Comparison of ENCODE assay signal across 8 mouse cellular contexts in genomic region chr9:20492527-20493233, GRCm38 (mm10). TPM values are rescaled to one million over a fixed set of nuclear protein-coding genes. Genes with fewer than 3 reads are reported as not detected.
A peak's percentile ranks its signal among the peaks of the same experiment; 100 is the strongest.
DNase-seq lines count a peak whose midpoint lies in the region; ATAC-seq lines count a peak whose summit lies in the region.

Gene Zfp426 (minus strand): TSS chr9:20492746.

- no peaks in the 10 kb centered on the region for H3K27me3 ChIP-seq in forebrain, embryonic 10.5 days (ENCODE audit: poor library complexity, severe bottlenecking)
- no peaks in the 10 kb centered on the region for H3K27me3 ChIP-seq in heart, embryonic 16.5 days (ENCODE audit: control insufficient read depth, insufficient read depth, low read length)
- no peaks in the 10 kb centered on the region for H3K27me3 ChIP-seq in liver, embryonic 15.5 days
- H3K27me3 ChIP-seq in neural tube, embryonic 12.5 days (replicated peaks): no peaks in the 10 kb centered on the region

- ATAC-seq in CD4-positive, CD25-positive, alpha-beta regulatory T cell, adult 4 months: peak; percentile 96
- peak; percentile 94 for ATAC-seq in heart, embryonic 16.5 days (replicated peaks; ENCODE audit: extremely low read depth, insufficient read depth, low FRiP score)
- peak; percentile 95 for ATAC-seq in liver, embryonic 15.5 days (ENCODE audit: insufficient read depth)
- ATAC-seq in neural tube, embryonic 12.5 days (ENCODE audit: low FRiP score, low read depth): peak; percentile 95

- peaks cover 25% of the 10 kb centered on the region for H3K4me1 ChIP-seq in forebrain, embryonic 10.5 days
- peaks cover 12% of the 10 kb centered on the region for H3K4me1 ChIP-seq in heart, embryonic 16.5 days (ENCODE audit: control insufficient read depth, insufficient read depth, low read length)
- H3K4me1 ChIP-seq in liver, embryonic 15.5 days (replicated peaks): peaks cover 34% of the 10 kb centered on the region
- H3K4me1 ChIP-seq in neural tube, embryonic 12.5 days: peaks cover 26% of the 10 kb centered on the region; the same call in 1 of the 2 replicates

- no peaks in the 10 kb centered on the region for H3K9me3 ChIP-seq in forebrain, embryonic 10.5 days
- H3K9me3 ChIP-seq in heart, embryonic 16.5 days (replicated peaks; ENCODE audit: control insufficient read depth, low read length): no peaks in the 10 kb centered on the region
- H3K9me3 ChIP-seq in liver, embryonic 15.5 days (replicated peaks): no peaks in the 10 kb centered on the region
- no peaks in the 10 kb centered on the region for H3K9me3 ChIP-seq in neural tube, embryonic 12.5 days

- DNase-seq in c-Kit-negative CD71-positive TER-119-positive erythroid progenitor cells, embryonic 14.5 days (ENCODE audit: low read depth, low spot score): peak; percentile 91
- peak; percentile 85 for DNase-seq in forebrain, embryonic 10.5 days (ENCODE audit: extremely low spot score, low spot score)
- DNase-seq in kidney, postnatal 36 days: peak; percentile 86 to 92
- DNase-seq in telencephalon, adult 2 months (ENCODE audit: low read depth, low spot score): peak; percentile 92

- peak within 1 kb of the TSS; percentile 93 for H3K4me3 ChIP-seq in forebrain, embryonic 10.5 days
- peak within 1 kb of the TSS; percentile 73 for H3K4me3 ChIP-seq in heart, embryonic 16.5 days (ENCODE audit: low read length)
- H3K4me3 ChIP-seq in liver, embryonic 15.5 days (replicated peaks): peak within 1 kb of the TSS; percentile 69
- H3K4me3 ChIP-seq in neural tube, embryonic 12.5 days: peak within 1 kb of the TSS; percentile 70

- H3K9ac ChIP-seq in heart, embryonic 16.5 days (ENCODE audit: low read length): peak within 1 kb of the TSS; percentile 84
- peak within 1 kb of the TSS; percentile 76 for H3K9ac ChIP-seq in liver, embryonic 15.5 days
- peak within 1 kb of the TSS; percentile 76 for H3K9ac ChIP-seq in neural tube, embryonic 12.5 days

- H3K27ac ChIP-seq in forebrain, embryonic 10.5 days: peak within 1 kb of the TSS; percentile 95
- H3K27ac ChIP-seq in heart, embryonic 16.5 days (ENCODE audit: low read length): peak within 1 kb of the TSS; percentile 94
- H3K27ac ChIP-seq in liver, embryonic 15.5 days (replicated peaks): peak within 1 kb of the TSS; percentile 97
- peak within 1 kb of the TSS; percentile 75 for H3K27ac ChIP-seq in neural tube, embryonic 12.5 days

- peak within 1 kb of the TSS; percentile 94 for H3K4me2 ChIP-seq in heart, embryonic 16.5 days (ENCODE audit: low read depth, low read length)
- H3K4me2 ChIP-seq in liver, embryonic 15.5 days: peak within 1 kb of the TSS; percentile 81
- peak within 1 kb of the TSS; percentile 82 for H3K4me2 ChIP-seq in neural tube, embryonic 12.5 days (replicated peaks)

- peaks cover 64% of the 10 kb centered on the region for H3K36me3 ChIP-seq in forebrain, embryonic 10.5 days (replicated peaks)
- peaks cover 10% of the 10 kb centered on the region for H3K36me3 ChIP-seq in heart, embryonic 16.5 days (ENCODE audit: control insufficient read depth, insufficient read depth)
- peaks cover 20% of the 10 kb centered on the region for H3K36me3 ChIP-seq in liver, embryonic 15.5 days (replicated peaks)
- peaks cover 20% of the 10 kb centered on the region for H3K36me3 ChIP-seq in neural tube, embryonic 12.5 days

- WGBS in forebrain, embryonic 10.5 days: 2% methylated on average over 40 of the region's 40 CpGs
- under 1% methylated on average over 40 of the region's 40 CpGs for WGBS in heart, embryonic 16.5 days
- WGBS in liver, embryonic 15.5 days (ENCODE audit: insufficient replicate concordance): under 1% methylated on average over 40 of the region's 40 CpGs
- WGBS in neural tube, embryonic 12.5 days: 2% methylated on average over 40 of the region's 40 CpGs

RNA-seq across cellular contexts. Expression of gene Zfp426, which starts in this region (rescaled TPM):
- polyA plus RNA-seq in CD4-positive, CD25-positive, alpha-beta regulatory T cell, adult 4 months (2017; shearing (Covaris generic)): 10 to 100 TPM; 28.2 to 29.8 TPM
- 26.1 and 26.6 TPM in 2 replicates for polyA plus RNA-seq in forebrain, embryonic 10.5 days (2016; fragmentation: Nextera tagmentation; extraction: Ambion mirVana)
- polyA plus RNA-seq in heart, embryonic 16.5 days (2015; fragmentation: Nextera tagmentation; extraction: Ambion mirVana): 12.6 and 14.0 TPM in 2 replicates
- 6.4 and 7.6 TPM in 2 replicates for polyA plus RNA-seq in liver, embryonic 15.5 days (2015; fragmentation: Nextera tagmentation; extraction: Ambion mirVana)
- 30.3 and 31.3 TPM in 2 replicates for polyA plus RNA-seq in neural tube, embryonic 12.5 days (2016; fragmentation: Nextera tagmentation; extraction: Ambion mirVana)

Comparison
In these comparisons a context has a peak if more than half of its experiments do, and no peak if none do; other contexts are left out.
1. Peak in every context shown above with its lines: DNase-seq, ATAC-seq, H3K4me3 ChIP-seq and H3K27ac ChIP-seq.